Mouse (Mus musculus): ENCODE data around the gene Ajap1. TPM values are rescaled to one million over a fixed set of nuclear protein-coding genes. Genes with fewer than 3 reads are reported as not detected.

The Ajap1 gene
- total and polyA plus RNA-seq, 3 experiments: not detected

DNA sequence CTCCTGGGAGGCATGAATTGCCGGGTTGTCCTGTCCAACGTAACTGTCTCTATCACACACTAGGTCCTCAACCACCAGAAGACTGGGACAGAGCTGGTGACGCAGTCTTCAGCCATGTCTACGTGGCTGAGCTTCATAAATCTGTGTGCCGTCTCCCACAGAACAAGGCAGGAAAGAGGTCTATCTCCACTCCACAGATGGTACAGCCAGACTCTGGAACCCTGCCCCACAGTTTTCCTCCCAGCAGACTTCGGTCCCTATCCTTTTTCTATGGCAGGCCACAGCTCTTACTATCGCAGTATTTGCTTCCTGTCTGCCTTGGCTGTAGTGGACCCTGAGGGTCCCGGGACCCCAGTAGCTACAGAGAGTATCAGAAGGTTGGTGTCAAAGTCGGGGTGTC lies 23.1 kb downstream of the Ajap1 start:
- Histone ChIP-seq H3K9ac (ENCODE audit: insufficient read depth, low read depth) (no peak overlapping the region), H3K79me2 (replicated peaks; ENCODE audit: control insufficient read depth, extremely low read depth, insufficient read depth, poor library complexity, severe bottlenecking) (no peaks in the 10 kb centered on the region), H3K27ac (ENCODE audit: insufficient read depth, low read depth) (no peak overlapping the region), H3K4me1 (ENCODE audit: control insufficient read depth in 1 of 2, insufficient read depth in 2 of 2) (no peaks in the 10 kb centered on the region), H3K27me3 (replicated peaks) (no peaks in the 10 kb centered on the region), H3K36me3 (replicated peaks in 1 of 2; ENCODE audit: control insufficient read depth in 1 of 2, insufficient read depth in 1 of 2, low read length in 1 of 2) (no peaks in the 10 kb centered on the region), H3K9me3 (replicated peaks; ENCODE audit: low read length) (peaks cover 96% of the 10 kb centered on the region), H3K4me3 (replicated peaks in 1 of 3; ENCODE audit: low read depth in 2 of 3, low read length in 2 of 3, poor library complexity in 1 of 3) (no peak overlapping the region), H3K4me2 (ENCODE audit: insufficient read depth, low read depth, poor library complexity, severe bottlenecking) (no peak overlapping the region)
- dilution Hi-C loops (cut with MboI; ENCODE audit: extremely low pct_ligation_motif_present, extremely low pct_unique_long_range_greater_than_20kb, low sequenced_read_pairs): no loop called here
- DNase-seq (ENCODE audit: extremely low read depth): no peak
- in situ Hi-C loops (cut with MboI; ENCODE audit: low pct_ligation_motif_present, low pct_unique_long_range_greater_than_20kb, low sequenced_read_pairs): no loop called here
- no peak for TF ChIP-seq ELF1 (IDR thresholded peaks at IDR 0.05; ENCODE audit: low read depth, low read length)
- TF ChIP-seq CTCF (conservative IDR thresholded peaks at IDR 0.05 in 1 of 2, IDR thresholded peaks at IDR 0.05 in 1 of 2; ENCODE audit: low read depth in 2 of 2, low read length in 2 of 2): no peak
- no peak for TF ChIP-seq MXI1 (IDR thresholded peaks at IDR 0.05; ENCODE audit: low read depth, low read length)
- TF ChIP-seq MAZ (IDR thresholded peaks at IDR 0.05; ENCODE audit: low read depth, low read length): no peak
- no peak for TF ChIP-seq SIN3A (IDR thresholded peaks at IDR 0.05; ENCODE audit: low read length)
- TF ChIP-seq TBP (conservative IDR thresholded peaks at IDR 0.05; ENCODE audit: low read depth, low read length): no peak
- no peak for TF ChIP-seq E2F4 (IDR thresholded peaks at IDR 0.05; ENCODE audit: insufficient replicate concordance, low read depth, low read length)
- TF ChIP-seq EP300 (IDR thresholded peaks at IDR 0.05; ENCODE audit: low read length): no peak

GRCm38 (mm10) chr4:153458821-153459220 lies 23.8 kb downstream of the Ajap1 start:
- Histone ChIP-seq H3K4me2 (ENCODE audit: insufficient read depth, low read depth, poor library complexity, severe bottlenecking) (no peak overlapping the region), H3K36me3 (replicated peaks in 1 of 2; ENCODE audit: control insufficient read depth in 1 of 2, insufficient read depth in 1 of 2, low read length in 1 of 2) (no peaks in the 10 kb centered on the region), H3K4me1 (ENCODE audit: control insufficient read depth in 1 of 2, insufficient read depth in 2 of 2) (no peaks in the 10 kb centered on the region), H3K27me3 (replicated peaks) (no peaks in the 10 kb centered on the region), H3K79me2 (replicated peaks; ENCODE audit: control insufficient read depth, extremely low read depth, insufficient read depth, poor library complexity, severe bottlenecking) (no peaks in the 10 kb centered on the region), H3K27ac (ENCODE audit: insufficient read depth, low read depth) (no peak overlapping the region), H3K9ac (ENCODE audit: insufficient read depth, low read depth) (no peak overlapping the region), H3K4me3 (replicated peaks in 1 of 3; ENCODE audit: low read depth in 2 of 3, low read length in 2 of 3, poor library complexity in 1 of 3) (no peak overlapping the region), H3K9me3 (replicated peaks; ENCODE audit: low read length) (peaks cover 96% of the 10 kb centered on the region)
- DNase-seq (ENCODE audit: extremely low read depth): no peak
- in situ Hi-C loops (cut with MboI; ENCODE audit: low pct_ligation_motif_present, low pct_unique_long_range_greater_than_20kb, low sequenced_read_pairs) (no loop called here), dilution Hi-C loops (cut with MboI; ENCODE audit: extremely low pct_ligation_motif_present, extremely low pct_unique_long_range_greater_than_20kb, low sequenced_read_pairs) (no loop called here)
- TF ChIP-seq ELF1 (IDR thresholded peaks at IDR 0.05; ENCODE audit: low read depth, low read length) (no peak), HCFC1 (IDR thresholded peaks at IDR 0.05; ENCODE audit: low read depth, low read length) (no peak), IRF4 (IDR thresholded peaks at IDR 0.05; ENCODE audit: low read depth, low read length) (no peak), CTCF (conservative IDR thresholded peaks at IDR 0.05 in 1 of 2, IDR thresholded peaks at IDR 0.05 in 1 of 2; ENCODE audit: low read depth in 2 of 2, low read length in 2 of 2) (no peak), POLR2A (IDR thresholded peaks at IDR 0.05; ENCODE audit: low read depth, low read length) (no peak), RAD21 (IDR thresholded peaks at IDR 0.05; ENCODE audit: low read depth, low read length) (no peak), NRF1 (IDR thresholded peaks at IDR 0.05; ENCODE audit: low read depth, low read length) (no peak), ZKSCAN1 (IDR thresholded peaks at IDR 0.05; ENCODE audit: borderline replicate concordance, low read depth, low read length) (no peak), CHD1 (IDR thresholded peaks at IDR 0.05; ENCODE audit: low read depth, low read length) (no peak), BHLHE40 (IDR thresholded peaks at IDR 0.05; ENCODE audit: low read depth, low read length) (no peak), ZMIZ1 (IDR thresholded peaks at IDR 0.05; ENCODE audit: low read depth, low read length) (no peak), JUN (IDR thresholded peaks at IDR 0.05; ENCODE audit: insufficient read depth, low read depth, low read length) (no peak)
